Mouse (Mus musculus) fat pad, adult 2 months (tissue): ENCODE results near the gene Triobp.
"Not testable (repeated sequence)": the region's sequence is repeated elsewhere in the genome, so short reads cannot be mapped to it uniquely, and the experiment has no call there.

ENCODE experiments used
- DNase-seq: peaks from one replicate; pipeline ENCODE4 v3.0.0-alpha.2; 2011; ENCODE audit warnings: low read depth, low spot score; ENCODE audit errors: extremely low read depth

Gene Triobp

DNA sequence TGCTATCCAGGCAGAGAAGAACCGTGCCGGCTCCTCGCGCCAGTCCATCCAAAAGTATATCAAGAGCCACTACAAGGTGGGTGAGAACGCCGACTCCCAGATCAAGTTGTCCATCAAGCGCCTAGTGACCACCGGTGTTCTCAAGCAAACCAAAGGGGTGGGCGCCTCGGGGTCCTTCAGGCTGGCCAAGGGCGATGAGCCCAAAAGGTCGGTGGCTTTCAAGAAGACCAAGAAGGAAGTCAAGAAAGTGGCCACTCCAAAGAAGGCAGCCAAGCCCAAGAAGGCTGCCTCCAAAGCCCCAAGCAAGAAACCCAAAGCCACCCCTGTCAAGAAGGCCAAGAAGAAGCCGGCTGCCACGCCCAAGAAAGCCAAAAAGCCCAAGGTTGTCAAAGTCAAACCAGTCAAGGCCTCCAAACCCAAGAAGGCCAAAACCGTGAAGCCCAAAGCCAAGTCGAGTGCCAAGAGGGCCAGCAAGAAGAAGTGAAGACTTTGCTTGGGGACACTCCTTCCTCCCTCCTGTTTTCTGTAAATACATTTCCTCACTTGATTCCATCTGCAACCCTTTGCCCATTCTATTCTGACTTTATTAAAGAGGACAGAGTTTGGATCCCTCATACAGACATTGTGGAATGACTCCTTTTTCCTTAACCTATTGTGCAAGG lies 81.4 kb downstream of the Triobp start:
- DNase-seq: no peak

DNA sequence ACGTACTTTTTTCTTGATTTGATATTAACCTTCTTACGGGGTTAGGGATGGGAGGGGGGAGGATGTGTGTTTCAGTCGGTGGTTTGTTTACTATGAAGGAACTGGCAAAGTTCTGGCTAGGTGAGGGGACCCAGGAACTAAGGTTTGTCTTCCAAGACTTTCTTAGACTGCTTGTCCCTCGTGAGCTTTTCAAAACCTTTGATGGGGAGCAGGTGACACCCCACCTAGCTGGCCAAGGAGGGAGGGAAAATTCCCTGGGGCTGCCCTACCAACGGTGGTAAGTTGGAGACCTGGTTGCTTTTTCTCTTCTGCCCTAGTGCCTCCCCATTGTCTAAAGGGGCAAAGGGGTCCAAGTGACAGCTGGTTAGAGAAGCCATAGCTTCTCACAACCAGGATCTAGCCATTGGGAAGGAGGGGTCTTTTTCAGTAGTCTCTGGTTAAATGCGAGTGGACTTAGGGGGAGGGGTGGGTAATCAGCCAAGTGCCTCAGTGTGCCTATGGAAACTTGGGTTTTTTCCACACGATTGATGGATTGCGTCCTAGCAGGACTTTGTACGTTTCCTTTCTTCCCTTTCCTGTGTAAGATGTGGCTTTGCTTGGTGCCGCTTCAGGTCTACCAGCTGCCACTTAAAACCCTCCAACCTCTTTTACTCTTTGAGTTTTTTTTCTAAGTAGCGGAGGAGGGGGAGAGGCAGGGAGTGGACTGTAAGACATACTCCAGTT lies 82.2 kb downstream of the Triobp start:
- no peak for DNase-seq

DNA sequence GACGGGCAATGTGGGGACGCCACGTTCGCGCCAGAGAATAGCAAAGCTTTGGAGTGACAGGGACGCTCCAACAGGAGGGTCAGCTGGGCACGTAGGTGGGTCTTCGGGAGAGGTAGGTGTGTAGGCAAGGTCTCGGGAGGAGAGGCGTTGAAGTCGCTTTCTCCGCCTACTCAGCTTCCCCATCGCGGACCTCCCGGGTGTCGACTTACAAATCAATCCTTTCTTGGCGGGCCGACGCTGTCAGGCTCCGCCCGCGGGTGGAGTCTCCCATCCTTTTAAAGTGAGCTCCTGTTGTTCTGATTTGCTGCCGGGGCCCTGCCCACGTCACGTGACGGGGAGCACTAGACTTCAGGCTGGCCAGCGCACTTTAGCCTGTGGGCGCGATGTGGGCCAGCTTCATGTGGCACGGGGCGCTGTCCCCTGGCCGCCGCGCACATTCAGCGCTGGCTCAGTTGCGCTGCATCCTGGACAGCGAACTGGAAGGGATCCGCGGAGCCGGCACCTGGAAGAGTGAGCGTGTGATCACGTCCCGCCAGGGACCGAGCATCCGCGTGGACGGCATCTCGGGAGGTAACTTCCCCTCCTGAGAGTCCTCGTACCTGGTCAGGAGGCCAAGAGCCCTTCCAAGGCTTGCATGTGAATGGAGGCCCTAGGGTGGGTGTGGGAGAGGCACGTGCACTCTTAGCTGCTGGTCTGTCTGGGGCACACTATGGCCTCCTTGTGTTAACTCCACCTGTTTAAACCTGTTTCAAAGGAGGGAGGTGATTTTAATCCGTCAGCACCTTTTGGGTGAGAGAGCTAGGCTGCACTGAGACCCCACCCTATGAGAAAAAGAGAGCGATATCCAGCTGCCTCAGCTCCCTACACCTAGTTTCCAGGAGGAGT lies 83.3 kb downstream of the Triobp start:
- DNase-seq: peak; percentile 57

DNA sequence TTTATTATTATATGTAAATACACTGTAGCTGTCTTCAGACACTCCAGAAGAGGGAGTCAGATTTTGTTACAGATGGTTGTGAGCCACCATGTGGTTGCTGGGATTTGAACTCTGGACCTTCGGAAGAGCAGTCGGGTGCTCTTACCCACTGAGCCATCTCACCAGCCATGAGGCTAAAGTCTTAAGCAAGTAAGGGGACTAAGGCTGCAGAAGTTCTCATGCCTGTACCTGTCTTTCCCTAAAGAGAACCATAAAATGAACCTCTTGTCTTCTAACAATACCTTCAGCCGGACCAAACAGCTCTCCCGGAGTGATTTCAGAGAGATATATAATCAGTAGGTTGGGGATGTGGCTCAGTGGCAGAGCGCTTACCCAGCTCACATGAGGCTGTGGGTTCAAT lies 84.4 kb downstream of the Triobp start:
- DNase-seq: not testable (repeated sequence)

DNA sequence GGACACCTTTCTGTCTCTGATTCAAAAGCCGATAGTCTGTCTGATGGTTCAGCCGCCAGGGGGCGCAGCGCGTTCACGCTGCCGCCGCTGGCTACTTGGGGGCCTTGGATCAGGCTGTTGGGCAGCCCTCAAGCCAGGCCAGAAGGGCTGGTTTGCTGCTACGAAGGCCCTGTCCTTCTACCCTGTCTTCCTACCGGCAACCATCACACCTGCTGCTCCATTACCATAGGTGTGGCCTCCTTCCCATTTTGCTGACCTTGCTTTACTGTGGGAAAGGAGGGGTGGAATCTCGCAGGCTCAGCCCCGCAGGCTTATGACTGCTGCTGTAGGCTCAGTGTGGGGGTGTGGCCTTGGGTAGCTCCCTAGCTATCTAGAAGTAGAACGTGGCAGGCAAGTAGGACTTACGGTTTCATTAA lies 90.4 kb downstream of the Triobp start:
- no peak for DNase-seq

GRCm38 (mm10) chr15:79038331-79038730 lies 90.8 kb downstream of the Triobp start:
- no peak for DNase-seq

DNA sequence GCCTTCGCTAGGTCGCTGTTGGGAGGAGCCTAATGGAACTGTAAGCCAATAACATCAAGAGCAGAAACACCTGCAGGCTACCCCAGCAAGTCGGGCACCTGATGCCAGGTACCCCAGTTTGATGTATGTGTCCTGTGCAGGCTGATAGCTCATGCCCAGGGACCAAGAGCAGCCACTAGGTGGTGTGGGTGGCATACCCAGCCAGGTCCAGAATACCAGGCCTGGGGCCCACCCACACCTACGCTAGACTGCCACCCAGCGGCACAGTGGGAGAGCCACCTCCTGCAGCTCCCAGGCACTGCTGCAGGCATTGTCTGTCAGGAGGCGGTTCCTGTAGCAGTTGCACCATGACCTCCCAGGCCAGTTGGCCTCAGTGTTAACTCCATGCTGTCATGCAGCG lies 91.3 kb downstream of the Triobp start:
- no peak for DNase-seq

DNA sequence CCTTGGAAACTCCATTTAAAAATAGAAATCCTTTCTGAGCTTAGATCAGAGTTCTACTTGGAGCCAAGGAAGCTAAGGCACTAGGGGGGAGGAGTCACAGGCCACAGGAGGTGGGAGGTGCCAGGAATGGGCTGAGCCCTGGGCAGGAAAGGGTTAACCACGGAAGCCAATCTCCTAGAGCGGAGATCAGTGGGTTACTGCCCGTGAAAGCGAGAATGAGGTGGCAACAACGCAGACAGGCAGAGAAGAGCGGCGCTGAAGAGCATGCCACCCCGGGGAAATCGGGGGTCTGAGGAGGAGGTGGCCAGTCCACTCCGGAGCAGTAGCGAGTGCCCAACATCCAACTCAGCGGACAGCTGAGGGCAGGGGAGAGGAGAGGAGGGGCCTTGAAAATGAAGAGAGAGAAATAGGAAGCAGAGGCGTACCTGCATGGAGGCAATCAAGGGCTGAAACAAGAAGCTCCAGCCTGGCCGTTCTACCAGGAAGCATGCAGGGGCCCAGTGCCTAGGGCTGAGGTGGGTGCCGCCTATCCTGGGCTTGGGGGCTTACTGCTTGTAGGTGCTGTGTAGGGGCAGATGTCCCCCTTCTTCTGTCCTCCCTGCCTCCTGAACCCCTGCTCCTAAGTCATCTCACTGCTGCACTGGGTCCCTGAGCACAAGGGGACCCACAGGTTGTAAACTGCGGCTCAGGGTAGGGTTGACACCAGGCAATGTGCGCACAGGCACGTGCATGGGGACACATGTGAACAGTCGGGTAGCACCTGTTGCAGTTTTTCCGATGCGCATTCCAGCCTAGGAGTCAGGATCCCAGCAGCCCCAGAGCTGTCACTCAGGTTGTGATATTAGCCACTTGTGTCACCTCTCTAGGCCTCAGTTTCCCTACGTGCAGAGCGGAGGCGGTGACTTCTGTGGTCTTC lies 93.2 kb downstream of the Triobp start:
- DNase-seq: no peak

GRCm38 (mm10) chr15:79041585-79041984 lies 94.1 kb downstream of the Triobp start, which contains the start of gene Galr3:
Gene Galr3 (plus strand): TSS chr15:79041885.
- DNase-seq: no peak

DNA sequence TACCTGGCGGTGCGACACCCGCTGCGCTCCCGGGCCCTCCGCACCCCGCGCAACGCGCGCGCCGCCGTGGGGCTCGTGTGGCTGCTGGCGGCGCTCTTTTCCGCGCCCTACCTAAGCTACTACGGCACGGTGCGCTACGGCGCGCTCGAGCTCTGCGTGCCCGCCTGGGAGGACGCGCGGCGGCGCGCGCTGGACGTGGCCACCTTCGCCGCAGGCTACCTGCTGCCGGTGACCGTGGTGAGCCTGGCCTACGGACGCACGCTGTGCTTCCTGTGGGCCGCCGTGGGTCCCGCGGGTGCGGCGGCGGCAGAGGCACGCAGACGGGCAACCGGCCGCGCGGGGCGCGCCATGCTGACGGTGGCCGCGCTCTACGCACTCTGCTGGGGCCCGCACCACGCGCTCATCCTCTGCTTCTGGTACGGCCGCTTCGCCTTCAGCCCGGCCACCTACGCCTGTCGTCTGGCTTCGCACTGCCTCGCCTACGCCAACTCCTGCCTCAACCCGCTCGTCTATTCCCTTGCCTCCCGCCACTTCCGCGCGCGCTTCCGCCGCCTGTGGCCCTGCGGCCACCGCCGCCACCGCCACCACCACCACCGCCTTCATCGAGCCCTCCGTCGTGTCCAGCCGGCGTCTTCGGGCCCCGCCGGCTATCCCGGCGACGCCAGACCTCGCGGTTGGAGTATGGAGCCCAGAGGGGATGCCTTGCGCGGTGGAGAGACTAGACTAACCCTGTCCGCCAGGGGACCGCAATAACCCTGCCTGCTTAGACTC lies 95.4 kb downstream of the Triobp start:
- no peak for DNase-seq

DNA sequence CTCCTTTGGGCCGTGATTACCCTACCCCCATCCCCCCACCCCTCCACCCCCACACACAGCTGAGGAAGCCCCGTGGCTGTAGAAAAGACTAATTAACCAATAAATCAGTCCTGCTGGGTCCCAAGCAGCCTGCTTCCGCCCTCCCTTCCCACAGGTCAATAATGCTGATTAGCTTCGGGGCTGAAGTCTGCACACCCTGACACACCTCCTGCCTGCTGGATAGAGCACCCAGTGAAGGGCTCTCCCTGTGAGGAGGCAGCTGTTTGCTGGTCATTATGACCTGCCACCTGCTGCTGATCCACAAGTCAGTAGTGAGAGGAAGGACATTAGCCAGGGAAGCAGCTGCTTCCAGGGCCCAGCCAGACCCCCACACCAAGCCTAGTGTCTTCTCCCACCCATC lies 97.3 kb downstream of the Triobp start:
- no peak for DNase-seq

GRCm38 (mm10) chr15:79048186-79048585 lies 100.7 kb downstream of the Triobp start:
- no peak for DNase-seq

GRCm38 (mm10) chr15:79050160-79050845 lies 102.8 kb downstream of the Triobp start:
- no peak for DNase-seq

GRCm38 (mm10) chr15:79050964-79051363 lies 103.4 kb downstream of the Triobp start:
- DNase-seq: no peak

GRCm38 (mm10) chr15:79051461-79052360 lies 104.2 kb downstream of the Triobp start:
- DNase-seq: no peak

- DNase-seq: no peak
Observed at GRCm38 (mm10) chr15:79052366-79052765, 104.8 kb downstream of the Triobp start.
